Mouse (Mus musculus) heart, adult 2 months (tissue): ENCODE measurements at regions not wholly inside any gene's neighbourhood (a gene's known extent, or its start where the extent isn't known, plus 50 kb on each side); places are given as distances from the start of the nearest gene placed in this dataset.

Source experiments
- CTCF ChIP-seq: fragments of 200-600 bp; IDR thresholded peaks from 2 replicates; pipeline ENCODE4 v1.8.1; 2022; ENCODE audit warnings: antibody characterized with exemption, mild to moderate bottlenecking, moderate library complexity
- EP300 ChIP-seq: fragments of 200-500 bp; IDR thresholded peaks from 2 replicates; pipeline ENCODE4 v1.6.1; 2011; ENCODE audit warnings: low read depth, low read length, control low read depth; ENCODE audit not compliant: insufficient read depth

DNA sequence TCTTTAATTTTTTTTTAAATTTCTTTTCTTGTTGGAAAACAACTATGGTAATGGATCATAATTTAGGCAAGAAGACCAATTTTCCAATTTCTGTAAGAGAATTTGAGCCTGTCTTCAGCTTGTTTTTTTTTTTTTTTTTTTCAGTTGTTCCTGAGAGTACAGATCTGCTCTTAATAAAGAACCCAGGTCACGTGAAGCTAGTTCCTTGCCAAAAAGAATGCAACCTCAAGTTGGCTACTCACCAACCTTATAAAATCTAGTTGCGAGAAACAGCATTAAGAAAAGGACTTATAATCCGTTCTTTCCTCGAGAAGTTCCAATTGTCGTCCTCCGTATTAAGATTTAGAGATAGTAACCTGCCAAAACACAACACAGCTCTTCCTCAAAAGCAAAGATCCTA is 58.3 kb upstream of the Intu start:
- TF ChIP-seq EP300 (no peak), CTCF (no peak)
